Mouse (Mus musculus) stomach, embryonic 15.5 days (tissue): Measurements from ENCODE around the gene Arhgap25. TPM values are rescaled to one million over a fixed set of nuclear protein-coding genes. Genes with fewer than 3 reads are reported as not detected.
"Not testable (repeated sequence)": the region's sequence is repeated elsewhere in the genome, so short reads cannot be mapped to it uniquely, and the experiment has no call there.

Experiments
- ATAC-seq: fragments of 200-750 bp; cut with Nextera tagmentation; 2 replicates; pipeline ENCODE4 v1.8.0; 2017; ENCODE audit warnings: low read depth, moderate number of reproducible peaks, moderate TSS enrichment; ENCODE audit not compliant: insufficient read depth, low FRiP score
- H3K27ac ChIP-seq: fragments of 300-500 bp; sonication (generic); 2 replicates; pipeline ENCODE4 v1.5.1; 2015; ENCODE audit warnings: mild to moderate bottlenecking, inconsistent platforms
- H3K27me3 ChIP-seq: fragments of 300-500 bp; sonication (generic); replicated peaks from 2 replicates; pipeline ENCODE4 v1.6.1; 2015; ENCODE audit warnings: inconsistent platforms
- H3K36me3 ChIP-seq: fragments of 300-500 bp; sonication (generic); 2 replicates; pipeline ENCODE4 v1.6.1; 2015; ENCODE audit warnings: inconsistent platforms
- H3K4me1 ChIP-seq: fragments of 300-500 bp; sonication (generic); 2 replicates; pipeline ENCODE4 v1.6.1; 2015; ENCODE audit warnings: inconsistent platforms
- H3K4me2 ChIP-seq: fragments of 300-500 bp; sonication (generic); 2 replicates; pipeline ENCODE4 v1.6.1; 2015; ENCODE audit warnings: mild to moderate bottlenecking, inconsistent platforms
- H3K4me3 ChIP-seq: fragments of 300-500 bp; sonication (generic); replicated peaks from 2 replicates; pipeline ENCODE4 v1.5.1; 2015; ENCODE audit warnings: inconsistent platforms
- H3K9ac ChIP-seq: fragments of 300-500 bp; sonication (generic); 2 replicates; pipeline ENCODE4 v1.6.1; 2015; ENCODE audit warnings: inconsistent platforms
- H3K9me3 ChIP-seq: fragments of 300-500 bp; sonication (generic); 2 replicates; pipeline ENCODE4 v1.6.1; 2016; ENCODE audit warnings: inconsistent platforms
- WGBS: fragments of 180-500 bp; shearing (Covaris S2); methylation state at CpG from one replicate; pipeline ENCODE4 v1.1.7; 2015; 5-methylcytosine and 5-hydroxymethylcytosine counted together
- polyA plus RNA-seq: library from polyadenylated mRNA; unstranded; fragments of >200 nt; fragmentation: Nextera tagmentation; extraction: Ambion mirVana; gene quantifications from 2 replicates; pipeline ENCODE4 v1.2.1, GENCODE M21; 2015

Gene Arhgap25
- polyA plus RNA-seq, 1 experiment from 2014 or later = 6.0 TPM

- Histone ChIP-seq H3K36me3 (no peaks in the 10 kb centered on the region), H3K27me3 (no peaks in the 10 kb centered on the region), H3K4me1 (no peaks in the 10 kb centered on the region), H3K9me3 (no peaks in the 10 kb centered on the region), H3K4me2 (peak overlapping the region; percentile 33), H3K4me3 (peak overlapping the region; percentile 14), H3K9ac (no peak overlapping the region), H3K27ac (peak overlapping the region; percentile 7; the same call in 1 of the 2 replicates)
- 62% methylated on average over 9 of the region's 9 CpGs for WGBS
- ATAC-seq = no peak
Measured at GRCm38 (mm10) chr6:87496143-87496542, 36.9 kb downstream of the Arhgap25 start.

GRCm38 (mm10) chr6:87494339-87494738, 38.7 kb downstream of the Arhgap25 start:
- Histone ChIP-seq H3K4me3 (0 out of 2 replicates have a peak overlapping the region, but pooled peaks have one; percentile 3), H3K4me2 (peak overlapping the region; percentile 33)

GRCm38 (mm10) chr6:87487657-87488426, 45.2 kb downstream of the Arhgap25 start:
- Histone ChIP-seq H3K9ac (no peak overlapping the region), H3K4me3 (no peak overlapping the region), H3K27ac (no peak overlapping the region), H3K4me2 (no peak overlapping the region), H3K36me3 (no peaks in the 10 kb centered on the region), H3K27me3 (no peaks in the 10 kb centered on the region), H3K4me1 (no peaks in the 10 kb centered on the region), H3K9me3 (no peaks in the 10 kb centered on the region)
- WGBS = 66% methylated on average over 6 of the region's 6 CpGs
- ATAC-seq = no peak

More at GRCm38 (mm10) chr6:87494339-87494738, 38.7 kb downstream of the Arhgap25 start:
- H3K9ac ChIP-seq = no peak overlapping the region
- H3K4me1 ChIP-seq = no peaks in the 10 kb centered on the region
- no peak for ATAC-seq
- H3K36me3 ChIP-seq = no peaks in the 10 kb centered on the region
- H3K9me3 ChIP-seq = no peaks in the 10 kb centered on the region
- 69% methylated on average over 9 of the region's 9 CpGs for WGBS
- no peak overlapping the region for H3K27ac ChIP-seq
- no peaks in the 10 kb centered on the region for H3K27me3 ChIP-seq

GRCm38 (mm10) chr6:87484806-87485205, 48.3 kb downstream of the Arhgap25 start:
- H3K4me3 ChIP-seq = no peak overlapping the region
- H3K4me2 ChIP-seq = no peak overlapping the region
- no peak for ATAC-seq
- no peaks in the 10 kb centered on the region for H3K4me1 ChIP-seq
- no peaks in the 10 kb centered on the region for H3K27me3 ChIP-seq
- H3K36me3 ChIP-seq = no peaks in the 10 kb centered on the region
- WGBS = 53% methylated on average over 5 of the region's 5 CpGs
- H3K27ac ChIP-seq = no peak overlapping the region
- H3K9ac ChIP-seq = no peak overlapping the region
- no peaks in the 10 kb centered on the region for H3K9me3 ChIP-seq

- WGBS = 59% methylated on average over 3 of the region's 3 CpGs
- H3K4me2 ChIP-seq = no peak overlapping the region
- 0 out of 2 replicates have a peak, but pooled peaks cover 1% of the 10 kb centered on the region for H3K4me1 ChIP-seq
- no peak overlapping the region for H3K9ac ChIP-seq
- peak overlapping the region; percentile 64; the same call in 1 of the 2 replicates for H3K27ac ChIP-seq
- no peaks in the 10 kb centered on the region for H3K9me3 ChIP-seq
- no peak for ATAC-seq
- no peak overlapping the region for H3K4me3 ChIP-seq
- H3K36me3 ChIP-seq = no peaks in the 10 kb centered on the region
- H3K27me3 ChIP-seq = no peaks in the 10 kb centered on the region
Measured at GRCm38 (mm10) chr6:87483900-87484289, 49.2 kb downstream of the Arhgap25 start.

- Histone ChIP-seq H3K27me3 (no peaks in the 10 kb centered on the region), H3K4me3 (0 out of 2 replicates have a peak overlapping the region, but pooled peaks have one; percentile 6), H3K4me2 (no peak overlapping the region), H3K36me3 (no peaks in the 10 kb centered on the region), H3K27ac (peak overlapping the region; percentile 64; the same call in 1 of the 2 replicates), H3K9ac (no peak overlapping the region), H3K4me1 (0 out of 2 replicates have a peak, but pooled peaks cover 4% of the 10 kb centered on the region), H3K9me3 (no peaks in the 10 kb centered on the region)
- ATAC-seq = no peak
- 43% methylated on average over 12 of the region's 12 CpGs for WGBS
Measured at GRCm38 (mm10) chr6:87483224-87483899, 49.7 kb downstream of the Arhgap25 start.

GRCm38 (mm10) chr6:87479291-87479999, 53.6 kb downstream of the Arhgap25 start:
- H3K27ac ChIP-seq = no peak overlapping the region
- ATAC-seq = 0 out of 2 replicates have a peak, but pooled peaks have one; percentile 56
- WGBS = 37% methylated on average over 5 of the region's 5 CpGs

GRCm38 (mm10) chr6:87478847-87479246, 54.2 kb downstream of the Arhgap25 start:
- Histone ChIP-seq H3K27ac (no peak overlapping the region), H3K9me3 (no peaks in the 10 kb centered on the region), H3K4me1 (0 out of 2 replicates have a peak, but pooled peaks cover 4% of the 10 kb centered on the region), H3K9ac (no peak overlapping the region), H3K4me3 (no peak overlapping the region), H3K36me3 (no peaks in the 10 kb centered on the region), H3K4me2 (no peak overlapping the region), H3K27me3 (no peaks in the 10 kb centered on the region)
- WGBS = 42% methylated on average over 4 of the region's 4 CpGs
- no peak for ATAC-seq

More at GRCm38 (mm10) chr6:87479291-87479999, 53.6 kb downstream of the Arhgap25 start:
- no peak overlapping the region for H3K4me3 ChIP-seq
- H3K27me3 ChIP-seq = no peaks in the 10 kb centered on the region
- no peaks in the 10 kb centered on the region for H3K9me3 ChIP-seq
- H3K9ac ChIP-seq = no peak overlapping the region
- H3K36me3 ChIP-seq = no peaks in the 10 kb centered on the region
- H3K4me2 ChIP-seq = no peak overlapping the region
- H3K4me1 ChIP-seq = 0 out of 2 replicates have a peak, but pooled peaks cover 4% of the 10 kb centered on the region

GRCm38 (mm10) chr6:87475223-87475622, 57.8 kb downstream of the Arhgap25 start:
- 0 out of 2 replicates have a peak, but pooled peaks cover 4% of the 10 kb centered on the region for H3K4me1 ChIP-seq
- H3K4me3 ChIP-seq = no peak overlapping the region
- 90% methylated on average over 5 of the region's 5 CpGs for WGBS
- H3K4me2 ChIP-seq = no peak overlapping the region
- H3K27me3 ChIP-seq = no peaks in the 10 kb centered on the region
- no peak overlapping the region for H3K27ac ChIP-seq
- no peak overlapping the region for H3K9ac ChIP-seq
- no peaks in the 10 kb centered on the region for H3K9me3 ChIP-seq
- ATAC-seq = no peak
- no peaks in the 10 kb centered on the region for H3K36me3 ChIP-seq

- not testable (repeated sequence) for H3K36me3 ChIP-seq, ATAC-seq, H3K27ac ChIP-seq, H3K9ac ChIP-seq, H3K4me2 ChIP-seq, H3K4me3 ChIP-seq, H3K27me3 ChIP-seq, H3K4me1 ChIP-seq, H3K9me3 ChIP-seq
- 90% methylated on average over 12 of the region's 12 CpGs for WGBS
Measured at GRCm38 (mm10) chr6:87470098-87470497, 63.0 kb downstream of the Arhgap25 start.

- Histone ChIP-seq H3K36me3 (no peaks in the 10 kb centered on the region), H3K9me3 (no peaks in the 10 kb centered on the region), H3K27me3 (no peaks in the 10 kb centered on the region), H3K4me3 (no peak overlapping the region), H3K9ac (no peak overlapping the region), H3K4me2 (no peak overlapping the region), H3K4me1 (no peaks in the 10 kb centered on the region), H3K27ac (no peak overlapping the region)
- ATAC-seq = no peak
- 71% methylated on average over 10 of the region's 10 CpGs for WGBS
Measured at GRCm38 (mm10) chr6:87468372-87468771, 64.7 kb downstream of the Arhgap25 start.
